Mouse (Mus musculus) erythroid progenitor cell, adult 5-6 weeks (primary cell): ENCODE data around the gene Ctsj. TPM values are rescaled to one million over a fixed set of nuclear protein-coding genes. Genes with fewer than 3 reads are reported as not detected.
"Not testable (repeated sequence)": the region's sequence is repeated elsewhere in the genome, so short reads cannot be mapped to it uniquely, and the experiment has no call there.

Source experiments
- ATAC-seq: replicated peaks from 2 replicates; pipeline ENCODE4 v1.8.0; 2016; ENCODE audit warnings: moderate number of reproducible peaks, mild to moderate bottlenecking, moderate TSS enrichment, inconsistent platforms; ENCODE audit not compliant: poor library complexity, low FRiP score, severe bottlenecking
- total RNA-seq, 2 experiments: library from RNA; stranded (forward) in 1 of 2; stranded (reverse) in 1 of 2; fragments of 150-400 nt in 1 of 2; fragments of 186-747, 209-891 nt in 1 of 2; gene quantifications; 2 replicates each; pipeline versions ENCODE4 v1.2.3 to v1.2.4; 2015 to 2017; ENCODE audit warnings: low replicate concordance in 2 of 2

Ctsj gene
- total RNA-seq (2015; ENCODE audit: low replicate concordance): not detected in 2 replicates
- total RNA-seq (2017; ENCODE audit: low replicate concordance): not detected in 2 replicates

DNA sequence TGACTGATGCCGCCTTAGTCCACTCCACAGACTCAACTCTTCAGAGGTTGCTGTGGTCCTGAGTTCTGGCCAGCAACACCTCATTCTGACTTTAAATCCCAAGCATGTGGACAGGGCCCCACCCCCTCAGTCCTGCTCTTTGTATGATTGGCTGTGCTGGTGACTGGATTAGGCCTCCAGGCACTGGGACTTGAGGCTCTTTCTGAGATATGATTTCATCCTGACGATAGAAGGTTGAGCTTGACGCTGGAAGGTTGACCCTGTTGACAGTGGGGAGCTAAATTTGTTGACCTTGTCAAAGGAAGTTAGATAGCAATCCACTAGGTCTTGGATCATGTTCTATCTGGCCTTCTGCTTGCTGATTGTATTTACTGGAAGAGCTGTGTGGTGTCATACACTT is at the start of gene Ctsj:
TSS of gene Ctsj (minus strand) at position 101 of the 400 bp plus-strand sequence.
- ATAC-seq: no peak

- ATAC-seq: no peak
Observed at GRCm38 (mm10) chr13:61040531-61040930, 34.8 kb upstream of the Ctsj start, which contains the start of gene Ctsq. Gene Ctsq, minus strand, starts transcription at chr13:61040631.

DNA sequence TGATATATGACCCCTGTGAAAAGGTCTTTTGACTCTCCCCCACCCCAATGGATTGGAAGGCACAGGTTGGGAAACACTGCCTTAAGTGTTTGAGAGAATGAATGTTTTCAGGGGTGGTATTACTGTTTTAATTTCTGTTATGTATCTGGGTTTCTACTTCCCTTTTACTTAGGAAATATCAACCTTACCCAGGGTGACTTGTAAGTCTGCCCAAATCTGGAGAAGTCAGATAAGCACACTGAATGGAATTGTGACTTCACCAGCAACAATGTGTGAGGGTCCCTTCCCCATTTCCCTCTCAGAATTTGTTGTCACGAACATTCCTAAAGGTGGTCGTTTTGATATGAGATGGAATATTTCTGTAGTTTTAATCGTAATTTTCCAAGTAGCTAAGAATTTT is 17.0 kb upstream of the Ctsj start:
- no peak for ATAC-seq

GRCm38 (mm10) chr13:61021844-61022243 is 16.1 kb upstream of the Ctsj start:
- ATAC-seq: no peak

GRCm38 (mm10) chr13:61010171-61010570 is 4.4 kb upstream of the Ctsj start:
- ATAC-seq: no peak

- no peak for ATAC-seq
Observed at GRCm38 (mm10) chr13:60997600-60997999, 8.2 kb downstream of the Ctsj start.

DNA sequence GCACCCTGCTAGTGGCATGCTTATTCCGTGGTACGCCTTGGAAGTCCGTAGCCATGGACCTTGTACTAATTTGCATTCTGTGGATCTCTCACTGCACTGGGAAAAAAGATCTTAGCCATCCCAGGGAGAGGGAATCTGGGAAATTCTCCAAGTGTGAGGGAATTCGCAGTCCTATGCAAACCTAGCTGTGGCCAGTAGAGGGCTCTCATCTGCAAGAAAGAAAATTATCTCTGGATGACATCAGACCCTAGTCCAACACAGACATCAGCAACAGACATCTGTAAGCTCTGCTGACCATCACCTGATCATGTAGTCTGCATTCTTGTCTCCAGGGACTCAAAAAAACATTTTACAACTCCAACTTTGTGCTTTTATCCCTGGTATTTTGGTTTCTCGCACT is 18.8 kb downstream of the Ctsj start:
- not testable (repeated sequence) for ATAC-seq

DNA sequence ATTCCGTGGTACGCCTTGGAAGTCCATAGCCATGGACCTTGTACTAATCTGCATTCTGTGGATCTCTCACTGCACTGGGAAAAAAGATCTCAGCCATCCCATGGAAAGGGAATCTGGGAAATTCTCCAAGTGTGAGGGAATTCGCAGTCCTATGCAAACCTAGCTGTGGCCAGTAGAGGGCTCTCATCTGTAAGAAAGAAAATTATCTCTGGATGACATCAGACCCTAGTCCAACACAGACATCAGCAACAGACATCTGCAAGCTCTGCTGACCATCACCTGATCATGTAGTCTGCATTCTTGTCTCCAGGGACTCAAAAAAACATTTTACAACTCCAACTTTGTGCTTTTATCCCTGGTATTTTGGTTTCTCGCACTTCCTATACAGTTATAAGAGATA is 33.4 kb downstream of the Ctsj start:
- not testable (repeated sequence) for ATAC-seq

DNA sequence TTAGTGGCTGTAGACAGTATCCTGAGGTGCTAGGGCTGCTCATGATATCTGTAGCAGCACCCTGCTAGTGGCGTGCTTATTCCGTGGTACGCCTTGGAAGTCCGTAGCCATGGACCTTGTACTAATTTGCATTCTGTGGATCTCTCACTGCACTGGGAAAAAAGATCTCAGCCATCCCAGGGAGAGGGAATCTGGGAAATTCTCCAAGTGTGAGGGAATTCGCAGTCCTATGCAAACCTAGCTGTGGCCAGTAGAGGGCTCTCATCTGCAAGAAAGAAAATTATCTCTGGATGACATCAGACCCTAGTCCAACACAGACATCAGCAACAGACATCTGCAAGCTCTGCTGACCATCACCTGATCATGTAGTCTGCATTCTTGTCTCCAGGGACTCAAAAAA is 41.8 kb downstream of the Ctsj start:
- ATAC-seq: not testable (repeated sequence)

DNA sequence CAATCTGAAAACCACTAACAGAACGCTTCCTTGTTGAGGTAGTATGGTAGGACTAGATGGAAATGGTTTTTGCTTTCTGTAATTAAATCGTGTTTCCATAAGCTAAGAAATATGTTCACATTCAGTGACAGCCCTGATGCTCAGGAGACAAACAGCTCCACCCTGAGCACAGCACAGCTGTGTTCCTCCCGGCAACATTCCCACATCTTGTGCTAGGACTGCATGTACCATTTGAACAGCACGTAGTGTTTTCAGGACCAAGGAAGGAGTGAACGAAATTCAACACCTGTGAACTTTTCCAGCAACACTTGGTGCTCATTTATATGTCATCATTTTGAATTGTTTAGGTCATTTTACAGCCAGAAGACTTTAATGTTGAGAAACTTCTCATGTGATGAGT is 44.1 kb downstream of the Ctsj start:
- ATAC-seq: no peak

Other genes starting within 250 kb of the Ctsj start
- not detected in 2 replicates for gene BC051665, start 219.6 kb downstream of the Ctsj start, total RNA-seq (2015; ENCODE audit: low replicate concordance)
- not detected in 2 replicates for gene BC051665, start 219.6 kb downstream of the Ctsj start, total RNA-seq (2017; ENCODE audit: low replicate concordance)
- gene Ctsll3, start 203.1 kb downstream of the Ctsj start, total RNA-seq (2015; ENCODE audit: low replicate concordance): not detected in 2 replicates
- not detected in 2 replicates for gene Ctsll3, start 203.1 kb downstream of the Ctsj start, total RNA-seq (2017; ENCODE audit: low replicate concordance)
- not detected in 2 replicates for gene 4930486L24Rik, start 141.5 kb downstream of the Ctsj start, total RNA-seq (2015; ENCODE audit: low replicate concordance)
- gene 4930486L24Rik, start 141.5 kb downstream of the Ctsj start, total RNA-seq (2017; ENCODE audit: low replicate concordance): 0.90 TPM in 1 of 2 replicates, not detected in the other
- gene Gm49392, start 109.1 kb downstream of the Ctsj start, total RNA-seq (2015; ENCODE audit: low replicate concordance): not detected in 2 replicates
- not detected in 2 replicates for gene Gm49392, start 109.1 kb downstream of the Ctsj start, total RNA-seq (2017; ENCODE audit: low replicate concordance)
- gene Ctla2b, start 108.5 kb downstream of the Ctsj start, total RNA-seq (2015; ENCODE audit: low replicate concordance): 2.5 and 10.1 TPM in 2 replicates
- 0.90 TPM in 1 of 2 replicates, not detected in the other for gene Ctla2b, start 108.5 kb downstream of the Ctsj start, total RNA-seq (2017; ENCODE audit: low replicate concordance)
- not detected in 2 replicates for gene Tpbpb, start 101.1 kb downstream of the Ctsj start, total RNA-seq (2015; ENCODE audit: low replicate concordance)
- gene Tpbpb, start 101.1 kb downstream of the Ctsj start, total RNA-seq (2017; ENCODE audit: low replicate concordance): not detected in 2 replicates
- not detected in 2 replicates for gene Gm49393, start 70.4 kb downstream of the Ctsj start, total RNA-seq (2015; ENCODE audit: low replicate concordance)
- gene Gm49393, start 70.4 kb downstream of the Ctsj start, total RNA-seq (2017; ENCODE audit: low replicate concordance): not detected in 2 replicates
- gene Gm49391, start 69.4 kb downstream of the Ctsj start, total RNA-seq (2015; ENCODE audit: low replicate concordance): 3.2 TPM in 1 of 2 replicates, not detected in the other
- gene Gm49391, start 69.4 kb downstream of the Ctsj start, total RNA-seq (2017; ENCODE audit: low replicate concordance): 3.0 TPM in 1 of 2 replicates, not detected in the other
- 5.0 TPM in 1 of 2 replicates, not detected in the other for gene Ctla2a, start 69.3 kb downstream of the Ctsj start, total RNA-seq (2015; ENCODE audit: low replicate concordance)
- 0.53 and 10.9 TPM in 2 replicates for gene Ctla2a, start 69.3 kb downstream of the Ctsj start, total RNA-seq (2017; ENCODE audit: low replicate concordance)
- not detected in 2 replicates for gene Tpbpa, start 64.0 kb downstream of the Ctsj start, total RNA-seq (2015; ENCODE audit: low replicate concordance)
- not detected in 2 replicates for gene Tpbpa, start 64.0 kb downstream of the Ctsj start, total RNA-seq (2017; ENCODE audit: low replicate concordance)
- gene Ctsq, start 34.7 kb upstream of the Ctsj start, total RNA-seq (2015; ENCODE audit: low replicate concordance): not detected in 2 replicates
- not detected in 2 replicates for gene Ctsq, start 34.7 kb upstream of the Ctsj start, total RNA-seq (2017; ENCODE audit: low replicate concordance)
- gene Ctsr, start 158.3 kb upstream of the Ctsj start, total RNA-seq (2015; ENCODE audit: low replicate concordance): not detected in 2 replicates
- not detected in 2 replicates for gene Ctsr, start 158.3 kb upstream of the Ctsj start, total RNA-seq (2017; ENCODE audit: low replicate concordance)
- gene Cts6, start 197.5 kb upstream of the Ctsj start, total RNA-seq (2015; ENCODE audit: low replicate concordance): not detected in 2 replicates
- gene Cts6, start 197.5 kb upstream of the Ctsj start, total RNA-seq (2017; ENCODE audit: low replicate concordance): not detected in 2 replicates
- not detected in 2 replicates for gene Cts8, start 249.4 kb upstream of the Ctsj start, total RNA-seq (2015; ENCODE audit: low replicate concordance)
- gene Cts8, start 249.4 kb upstream of the Ctsj start, total RNA-seq (2017; ENCODE audit: low replicate concordance): not detected in 2 replicates